Mouse (Mus musculus): ENCODE data around the gene Magi2.
"Not testable (repeated sequence)": the region's sequence is repeated elsewhere in the genome, so short reads cannot be mapped to it uniquely, and the experiment has no call there.

Gene Magi2

GRCm38 (mm10) chr5:20491911-20492310, 1265.1 kb downstream of the Magi2 start:
- no peak for DNase-seq (ENCODE audit: low read depth in 2 of 2, low spot score in 2 of 2)

- DNase-seq (ENCODE audit: low read depth in 2 of 2, low spot score in 2 of 2), result no peak
These were observed 1265.8 kb downstream of the Magi2 start for GRCm38 (mm10) chr5:20492679-20493078.

DNA sequence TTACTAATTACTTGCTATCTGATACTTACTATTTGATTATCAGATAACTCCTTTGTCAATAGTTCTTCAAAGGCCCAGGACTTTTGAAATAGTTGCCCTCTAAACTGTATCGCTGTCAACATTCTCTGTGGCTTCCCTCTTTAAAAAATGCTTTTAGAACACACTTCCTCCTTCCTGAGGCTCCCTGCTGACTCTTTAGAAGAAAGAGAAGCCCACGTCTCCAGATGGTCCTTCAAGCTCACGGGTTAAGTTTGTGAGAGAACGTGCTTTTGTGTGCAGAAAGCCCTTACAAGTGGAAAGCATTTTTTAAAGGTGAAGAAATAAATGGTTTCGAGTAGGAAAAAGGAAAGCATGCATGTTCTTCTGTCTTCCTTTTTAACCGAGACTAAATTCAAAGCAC, 1267.2 kb downstream of the Magi2 start:
- no peak for DNase-seq (ENCODE audit: low read depth in 2 of 2, low spot score in 2 of 2)

GRCm38 (mm10) chr5:20496924-20497323, 1270.1 kb downstream of the Magi2 start:
- no peak for DNase-seq (ENCODE audit: low read depth in 2 of 2, low spot score in 2 of 2)

GRCm38 (mm10) chr5:20499031-20499600, 1272.3 kb downstream of the Magi2 start:
- DNase-seq (ENCODE audit: low read depth in 2 of 2, low spot score in 2 of 2), result no peak

- no peak for DNase-seq (ENCODE audit: low read depth in 2 of 2, low spot score in 2 of 2)
These were observed 1281.8 kb downstream of the Magi2 start for GRCm38 (mm10) chr5:20508609-20509008.

DNA sequence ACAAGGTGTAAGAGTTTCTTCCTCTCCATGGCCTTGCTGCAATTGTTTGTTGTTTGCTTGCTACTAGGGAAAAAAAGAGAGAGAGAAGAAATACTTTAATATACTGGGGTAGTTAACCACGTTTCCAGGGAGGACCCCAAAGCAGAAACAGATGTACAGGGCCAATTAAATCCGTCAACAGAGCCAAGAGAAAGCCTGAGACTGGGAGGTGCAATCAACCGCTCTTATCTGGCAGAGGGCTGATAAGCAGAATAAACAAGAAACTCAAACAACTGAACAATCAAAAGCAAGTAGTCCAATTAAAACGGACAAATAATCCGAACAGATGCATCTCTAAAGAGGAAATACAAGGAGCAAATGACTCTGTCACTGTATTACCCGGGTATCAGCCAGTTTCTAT, 1282.8 kb downstream of the Magi2 start:
- no peak for DNase-seq (ENCODE audit: low read depth in 2 of 2, low spot score in 2 of 2)

GRCm38 (mm10) chr5:20512377-20513126, 1285.7 kb downstream of the Magi2 start:
- no peak for DNase-seq (ENCODE audit: low read depth in 2 of 2, low spot score in 2 of 2)

GRCm38 (mm10) chr5:20521639-20522038, 1294.8 kb downstream of the Magi2 start:
- no peak for DNase-seq (ENCODE audit: low read depth in 2 of 2, low spot score in 2 of 2)

DNA sequence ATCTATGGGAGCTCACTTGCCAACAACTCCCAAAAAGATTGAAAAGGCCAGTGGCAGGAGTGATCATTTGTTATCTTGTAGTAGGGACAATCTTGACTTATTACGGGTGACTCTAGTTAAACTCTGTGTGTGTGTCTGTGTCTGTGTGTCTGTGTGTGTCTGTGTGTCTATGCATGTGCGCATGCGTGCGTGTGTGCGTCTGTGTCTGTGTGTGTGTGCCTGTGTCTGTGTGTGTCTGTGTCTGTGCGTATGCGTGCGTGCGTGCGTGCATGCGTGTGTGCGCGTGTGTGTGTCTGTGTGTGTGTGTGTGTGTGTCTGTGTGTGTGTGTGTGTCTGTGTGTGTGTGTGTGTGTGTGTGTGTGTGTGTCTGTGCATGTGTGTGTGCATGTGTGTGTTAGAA, 1295.2 kb downstream of the Magi2 start:
- no peak for DNase-seq (ENCODE audit: low read depth in 2 of 2, low spot score in 2 of 2)

DNA sequence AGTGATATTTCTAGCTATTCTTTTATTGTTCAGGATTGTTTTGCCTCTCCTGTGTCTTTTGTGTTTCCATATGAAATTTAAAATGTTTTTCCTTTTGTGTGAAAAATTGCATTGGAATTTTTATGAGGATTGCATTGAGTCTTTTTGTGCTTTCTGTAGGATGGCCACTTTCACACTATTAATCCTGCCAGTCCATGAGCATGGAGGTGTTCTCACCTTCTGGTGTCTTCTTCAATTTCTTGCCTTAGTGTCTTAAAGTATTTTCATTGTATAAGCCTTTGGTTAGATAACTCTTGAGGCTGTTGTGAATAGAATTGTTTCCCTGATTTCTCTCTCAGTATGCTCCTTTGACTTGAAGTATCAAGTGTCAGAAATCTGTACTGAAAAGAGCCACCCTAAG, 1296.9 kb downstream of the Magi2 start:
- DNase-seq (ENCODE audit: low read depth in 2 of 2, low spot score in 2 of 2), result no peak

GRCm38 (mm10) chr5:20526588-20526987, 1299.8 kb downstream of the Magi2 start:
- DNase-seq (ENCODE audit: low read depth in 2 of 2, low spot score in 2 of 2), result not testable (repeated sequence)

GRCm38 (mm10) chr5:20536544-20536943, 1309.7 kb downstream of the Magi2 start:
- no peak for DNase-seq (ENCODE audit: low read depth in 2 of 2, low spot score in 2 of 2)

DNA sequence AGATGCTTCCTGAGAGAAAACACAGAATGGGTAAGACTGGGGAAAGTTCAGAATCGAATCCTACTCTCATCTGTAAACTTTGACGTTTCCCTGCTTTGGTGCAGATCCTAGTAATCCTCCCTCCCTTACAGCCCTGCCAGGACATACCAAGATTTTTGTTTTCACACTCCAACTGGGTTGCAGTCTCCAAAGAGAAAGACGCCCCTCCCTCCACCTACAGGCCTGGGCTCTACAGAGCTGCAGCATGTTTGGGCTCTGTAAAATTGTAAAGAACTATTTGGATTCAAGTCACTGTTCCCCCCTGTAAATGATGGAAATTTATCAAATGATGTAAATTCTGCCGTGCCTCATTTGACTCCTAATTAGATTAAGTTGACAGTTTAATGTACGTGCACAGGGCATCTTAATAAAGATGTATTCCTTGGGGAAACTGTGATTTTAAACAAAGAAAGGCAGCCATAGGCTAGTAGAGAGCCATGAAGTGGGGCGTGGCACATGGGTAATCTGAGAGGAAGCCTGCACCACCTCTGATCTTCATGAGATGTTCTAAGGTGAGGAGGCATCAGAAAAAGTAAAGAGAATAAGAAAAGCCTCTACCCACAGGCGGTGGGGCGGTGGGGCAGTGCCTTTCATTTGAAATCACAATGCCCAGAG, 1310.7 kb downstream of the Magi2 start:
- DNase-seq (ENCODE audit: low read depth in 2 of 2, low spot score in 2 of 2), result no peak

GRCm38 (mm10) chr5:20544374-20544773, 1317.5 kb downstream of the Magi2 start:
- DNase-seq (ENCODE audit: low read depth in 2 of 2, low spot score in 2 of 2), result no peak

- DNase-seq (ENCODE audit: low read depth in 2 of 2, low spot score in 2 of 2), result no peak
These were observed 1332.5 kb downstream of the Magi2 start for GRCm38 (mm10) chr5:20559378-20559777.

- no peak for DNase-seq (ENCODE audit: low read depth in 2 of 2, low spot score in 2 of 2)
These were observed 1333.0 kb downstream of the Magi2 start for GRCm38 (mm10) chr5:20559821-20560220.

GRCm38 (mm10) chr5:20568421-20568820, 1341.6 kb downstream of the Magi2 start:
- no peak for DNase-seq (ENCODE audit: low read depth in 2 of 2, low spot score in 2 of 2)

DNA sequence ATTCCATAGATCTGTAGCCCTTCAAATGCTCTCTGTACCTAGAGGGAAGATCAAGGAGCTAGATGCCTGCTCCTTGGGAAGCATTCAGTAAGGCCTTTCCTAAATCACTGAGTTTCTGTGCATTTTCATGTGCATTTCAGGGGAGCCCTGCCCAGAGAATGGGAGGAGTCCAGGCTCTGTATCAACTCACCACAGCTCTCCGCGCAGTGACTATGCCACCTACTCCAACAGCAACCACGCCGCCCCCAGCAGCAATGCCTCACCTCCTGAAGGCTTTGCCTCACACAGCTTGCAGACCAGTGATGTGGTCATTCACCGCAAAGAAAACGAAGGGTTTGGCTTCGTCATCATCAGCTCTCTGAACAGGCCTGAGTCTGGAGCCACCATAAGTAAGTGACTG, 1342.1 kb downstream of the Magi2 start:
- DNase-seq (ENCODE audit: low read depth in 2 of 2, low spot score in 2 of 2), result no peak

DNA sequence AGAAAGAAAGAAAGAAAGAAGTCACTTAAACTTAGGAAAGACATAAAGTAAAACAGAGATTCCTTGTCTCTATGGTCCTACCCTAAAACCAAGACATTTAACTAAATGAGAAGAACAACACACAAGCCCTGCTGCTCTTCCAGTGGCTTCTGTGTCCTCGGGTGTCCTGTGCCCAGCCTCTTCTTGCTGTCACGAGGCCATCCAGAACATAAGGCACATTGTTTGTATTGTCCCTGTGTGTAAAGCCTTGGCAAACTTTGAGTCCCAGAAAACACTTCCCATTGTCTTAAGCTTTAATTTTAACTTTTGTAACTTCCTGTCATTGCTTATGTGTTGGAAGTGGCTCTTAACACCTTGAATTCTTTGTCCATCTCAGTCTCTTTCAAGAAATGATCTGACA, 1348.0 kb downstream of the Magi2 start:
- DNase-seq (ENCODE audit: low read depth in 2 of 2, low spot score in 2 of 2), result no peak

- DNase-seq (ENCODE audit: low read depth in 2 of 2, low spot score in 2 of 2), result no peak
These were observed 1349.0 kb downstream of the Magi2 start for GRCm38 (mm10) chr5:20575798-20576197.

- DNase-seq (ENCODE audit: low read depth in 2 of 2, low spot score in 2 of 2), result no peak
These were observed 1349.4 kb downstream of the Magi2 start for GRCm38 (mm10) chr5:20576266-20576665.
